Mouse (Mus musculus): ENCODE measurements around the gene Ganc. TPM values are rescaled to one million over a fixed set of nuclear protein-coding genes. Genes with fewer than 3 reads are reported as not detected.

Ganc gene
- total RNA-seq, 4 experiments from 2014 or later = 12.1 to 19.1 (median 15.2) TPM

DNA sequence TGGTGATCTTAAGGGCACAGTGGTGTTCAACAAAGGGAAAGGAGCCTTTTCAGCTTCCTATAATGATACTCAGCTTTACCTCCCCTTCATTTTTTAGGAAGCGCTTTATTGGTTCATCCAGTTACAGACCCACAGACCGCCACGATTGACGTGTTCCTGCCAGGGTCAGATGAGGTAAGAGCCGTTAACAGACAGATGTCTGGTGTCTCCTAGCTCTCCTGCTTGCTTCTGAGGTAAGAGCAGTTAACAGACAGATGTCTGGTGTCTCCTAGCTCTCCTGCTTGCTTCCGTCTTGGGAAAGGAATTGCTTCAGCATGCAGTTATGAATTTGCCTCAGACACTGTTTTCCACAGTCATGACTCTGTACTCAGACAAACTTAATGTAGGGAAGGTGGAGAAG, 47.0 kb downstream of the Ganc start:
- no peak for DNase-seq (ENCODE audit: low spot score in 2 of 2)

- DNase-seq (ENCODE audit: low spot score in 2 of 2) = no peak
Observed at GRCm38 (mm10) chr2:120452600-120452999, 48.9 kb downstream of the Ganc start.

- DNase-seq (ENCODE audit: low spot score in 2 of 2) = no peak
Observed at GRCm38 (mm10) chr2:120454987-120455386, 51.3 kb downstream of the Ganc start.

DNA sequence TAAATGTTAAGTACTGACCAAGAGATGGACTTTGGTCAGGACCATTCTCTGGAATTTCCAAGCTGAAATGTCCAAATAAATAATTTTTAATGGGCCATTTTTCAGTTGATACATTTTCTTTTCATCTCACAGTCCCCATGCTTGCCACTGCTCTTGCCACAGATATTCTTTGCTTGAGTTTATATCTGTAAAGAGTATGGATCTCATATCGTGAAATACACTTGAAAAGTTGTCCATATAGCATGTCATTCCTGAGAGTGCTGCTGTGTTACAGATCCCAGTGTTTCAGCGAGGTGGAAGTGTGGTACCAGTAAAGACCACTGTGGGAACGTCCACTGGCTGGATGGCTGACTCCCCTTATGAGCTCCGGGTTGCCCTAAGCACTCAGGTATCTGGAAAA, 52.0 kb downstream of the Ganc start, which contains the start of gene Capn3:
TSS of gene Capn3 (plus strand) at position 301 of the 400 bp plus-strand sequence.
- DNase-seq (ENCODE audit: low spot score in 2 of 2) = no peak

DNA sequence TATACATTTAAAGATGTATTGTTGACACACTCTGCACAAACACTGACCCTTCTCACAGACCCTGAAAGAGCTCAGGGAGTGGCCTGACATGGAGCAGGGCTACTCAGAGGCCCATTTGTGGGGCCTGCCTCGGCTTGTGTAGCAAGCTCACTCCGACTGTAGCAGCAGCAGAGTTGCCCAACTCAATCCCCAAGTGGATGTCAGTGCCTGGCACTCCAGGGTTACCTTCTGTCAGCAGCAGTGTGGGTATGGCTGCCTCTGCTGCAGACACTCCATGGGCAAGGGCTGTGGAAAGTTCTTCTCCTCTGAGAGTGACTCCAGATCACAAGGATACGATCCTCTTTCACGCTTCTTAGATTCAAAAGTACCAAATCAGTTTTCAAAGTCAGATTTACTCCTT, 56.5 kb downstream of the Ganc start:
- no peak for DNase-seq (ENCODE audit: low spot score in 2 of 2)

- no peak for DNase-seq (ENCODE audit: low spot score in 2 of 2)
Observed at GRCm38 (mm10) chr2:120463328-120463727, 59.6 kb downstream of the Ganc start.

DNA sequence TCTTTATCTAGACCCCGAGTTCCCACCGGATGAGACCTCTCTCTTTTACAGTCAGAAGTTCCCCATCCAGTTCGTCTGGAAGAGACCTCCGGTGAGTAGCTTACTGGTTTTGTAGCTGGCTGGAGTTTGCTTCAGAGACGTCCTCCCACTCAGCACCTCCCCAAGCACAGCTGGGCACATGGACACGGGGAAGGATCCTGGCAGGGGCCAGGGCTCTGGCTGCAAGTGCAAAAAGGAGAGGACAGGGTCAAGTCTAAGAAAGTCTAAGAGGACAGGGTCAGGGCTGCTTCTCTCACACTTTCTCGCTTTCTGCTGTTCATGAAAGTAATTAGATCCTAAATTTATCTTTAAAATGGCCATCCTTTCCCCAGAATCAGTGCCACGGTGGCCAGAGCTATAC, 60.4 kb downstream of the Ganc start:
- no peak for DNase-seq (ENCODE audit: low spot score in 2 of 2)

GRCm38 (mm10) chr2:120464732-120465396, 61.2 kb downstream of the Ganc start:
- DNase-seq (ENCODE audit: low spot score in 2 of 2) = no peak

GRCm38 (mm10) chr2:120465397-120465785, 61.7 kb downstream of the Ganc start:
- DNase-seq (ENCODE audit: low spot score in 2 of 2) = no peak

DNA sequence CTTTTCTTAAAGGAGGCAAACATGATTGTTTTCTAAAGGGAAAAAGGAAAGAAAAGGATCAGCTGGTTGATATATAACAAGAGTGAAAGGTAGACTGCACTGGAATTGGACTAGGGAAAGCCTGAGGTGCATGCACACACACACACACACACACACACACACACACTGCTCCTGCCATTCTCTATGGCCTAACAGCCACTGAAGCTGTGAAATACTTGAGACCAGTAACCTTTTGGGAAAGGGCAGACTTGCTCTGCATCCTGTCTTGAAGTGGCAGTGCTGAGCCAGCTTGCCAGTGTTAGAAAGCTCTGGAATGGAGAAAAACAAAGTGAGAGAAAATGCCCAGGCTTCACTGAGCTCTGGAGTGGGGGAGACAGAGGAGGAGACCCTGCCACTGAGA, 64.3 kb downstream of the Ganc start:
- DNase-seq (ENCODE audit: low spot score in 2 of 2) = no peak

DNA sequence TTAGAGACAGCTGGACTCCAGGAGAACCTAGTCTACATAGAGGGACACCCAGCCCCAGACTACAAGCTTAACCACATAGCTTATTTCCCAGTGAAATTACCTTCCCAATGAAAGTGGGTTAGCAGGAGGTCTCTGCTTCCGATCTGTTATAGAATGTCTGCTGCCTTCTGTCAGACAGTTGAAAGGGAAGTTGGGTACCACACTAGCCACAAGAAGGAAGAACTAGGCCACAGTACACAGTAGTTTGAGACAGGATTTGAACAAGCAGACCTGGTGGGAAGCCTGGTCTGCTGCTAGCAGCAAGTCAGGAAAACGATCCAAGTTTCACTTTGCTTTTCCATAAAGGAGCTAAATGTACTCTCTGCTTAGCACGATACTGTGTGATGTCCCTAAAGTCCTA, 65.5 kb downstream of the Ganc start:
- no peak for DNase-seq (ENCODE audit: low spot score in 2 of 2)

- no peak for DNase-seq (ENCODE audit: low spot score in 2 of 2)
Observed at GRCm38 (mm10) chr2:120469715-120470114, 66.0 kb downstream of the Ganc start.

DNA sequence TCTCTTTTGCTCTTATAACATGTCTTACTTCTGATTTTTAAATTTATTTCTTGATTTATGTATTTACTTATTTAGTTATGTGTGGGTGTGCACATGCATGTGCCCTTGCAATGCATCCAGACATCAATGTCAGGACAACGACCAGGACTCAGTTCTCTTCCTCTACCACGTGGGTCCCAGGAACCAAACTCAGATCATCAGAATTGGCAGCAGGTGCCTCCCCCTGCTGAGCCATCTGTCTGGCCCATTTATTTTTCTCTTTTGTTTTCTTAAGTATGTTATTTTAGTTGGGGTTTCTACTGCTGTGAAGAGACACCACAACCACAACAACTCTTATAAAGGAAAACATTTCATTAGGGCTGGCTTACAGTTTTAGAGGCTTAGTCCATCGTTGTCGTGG, 67.2 kb downstream of the Ganc start:
- no peak for DNase-seq (ENCODE audit: low spot score in 2 of 2)

DNA sequence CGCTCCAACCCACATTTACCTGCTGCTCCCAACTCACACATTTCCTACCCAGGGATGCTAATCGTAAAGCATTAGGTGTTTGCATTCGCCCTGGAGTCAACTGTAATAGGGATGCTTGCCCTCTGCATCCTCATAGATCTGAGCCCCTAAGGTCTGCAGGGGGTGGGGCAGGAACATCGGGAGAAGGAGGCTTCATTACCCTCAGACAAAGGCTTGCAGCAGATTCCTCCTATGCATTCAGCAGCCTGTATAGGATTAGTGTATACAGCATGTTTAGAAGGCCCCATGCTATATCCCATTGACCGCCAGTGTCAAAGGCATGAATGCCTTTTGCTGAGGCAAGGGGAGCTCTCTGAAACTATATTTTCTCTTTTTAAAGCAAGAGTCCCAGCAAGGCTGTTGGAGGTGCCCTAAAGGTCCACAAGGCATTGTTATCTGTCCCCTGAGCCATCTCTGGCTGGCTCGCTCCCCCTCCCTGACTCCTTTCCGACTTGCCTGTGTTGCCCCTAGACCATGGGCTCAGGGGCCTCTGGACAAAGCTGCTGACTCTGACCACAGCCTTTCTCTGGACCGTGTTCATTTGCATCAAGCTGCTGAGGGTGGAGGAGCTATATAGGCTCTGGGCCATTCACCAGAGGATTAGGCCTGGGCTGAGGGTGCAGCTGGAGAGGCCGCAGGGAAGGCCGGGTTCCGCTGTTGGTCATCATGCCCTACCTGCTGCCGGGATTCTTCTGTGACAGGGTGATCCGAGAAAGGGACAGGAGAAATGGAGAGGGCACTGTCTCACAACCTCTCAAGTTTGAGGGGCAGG, 72.8 kb downstream of the Ganc start:
- DNase-seq (ENCODE audit: low spot score in 2 of 2) = no peak

DNA sequence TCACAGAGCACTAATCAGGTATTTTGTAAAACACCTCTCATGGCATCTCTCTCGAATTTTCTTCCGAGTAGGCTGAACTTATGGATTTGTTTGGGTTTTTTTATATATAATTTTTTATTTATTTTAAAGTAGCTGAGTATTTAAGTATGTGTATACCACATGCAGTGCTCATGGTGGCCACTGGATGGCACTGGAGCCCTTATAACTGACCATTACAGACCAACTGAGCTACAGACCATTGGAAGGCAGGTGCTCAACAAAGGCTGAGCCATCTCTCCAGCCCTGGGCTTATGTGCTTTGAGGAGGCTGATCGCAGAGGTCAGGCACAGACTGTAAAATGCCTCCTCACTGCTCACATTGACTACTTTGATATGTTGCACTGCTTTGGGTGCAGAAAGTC, 74.9 kb downstream of the Ganc start:
- peak in 1 of 2 experiments; percentile 77 for DNase-seq (ENCODE audit: low spot score in 2 of 2)

DNA sequence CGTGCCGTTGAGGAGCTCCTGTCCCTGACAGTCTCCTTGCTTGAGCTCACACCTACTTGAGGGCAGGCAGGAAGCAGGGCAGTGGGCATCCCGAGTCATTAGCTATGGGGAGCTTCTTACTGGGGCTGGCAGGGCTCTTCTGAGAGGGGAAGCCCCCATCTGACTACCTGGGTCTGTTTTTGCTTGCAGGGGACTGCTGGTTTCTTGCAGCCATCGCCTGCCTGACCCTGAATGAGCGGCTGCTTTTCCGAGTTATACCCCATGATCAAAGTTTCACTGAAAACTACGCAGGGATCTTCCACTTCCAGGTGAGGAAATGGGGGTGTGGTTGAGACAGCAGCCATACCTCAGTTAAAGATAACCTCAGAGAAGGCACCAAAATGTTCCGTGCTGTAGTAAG, 78.2 kb downstream of the Ganc start:
- no peak for DNase-seq (ENCODE audit: low spot score in 2 of 2)

DNA sequence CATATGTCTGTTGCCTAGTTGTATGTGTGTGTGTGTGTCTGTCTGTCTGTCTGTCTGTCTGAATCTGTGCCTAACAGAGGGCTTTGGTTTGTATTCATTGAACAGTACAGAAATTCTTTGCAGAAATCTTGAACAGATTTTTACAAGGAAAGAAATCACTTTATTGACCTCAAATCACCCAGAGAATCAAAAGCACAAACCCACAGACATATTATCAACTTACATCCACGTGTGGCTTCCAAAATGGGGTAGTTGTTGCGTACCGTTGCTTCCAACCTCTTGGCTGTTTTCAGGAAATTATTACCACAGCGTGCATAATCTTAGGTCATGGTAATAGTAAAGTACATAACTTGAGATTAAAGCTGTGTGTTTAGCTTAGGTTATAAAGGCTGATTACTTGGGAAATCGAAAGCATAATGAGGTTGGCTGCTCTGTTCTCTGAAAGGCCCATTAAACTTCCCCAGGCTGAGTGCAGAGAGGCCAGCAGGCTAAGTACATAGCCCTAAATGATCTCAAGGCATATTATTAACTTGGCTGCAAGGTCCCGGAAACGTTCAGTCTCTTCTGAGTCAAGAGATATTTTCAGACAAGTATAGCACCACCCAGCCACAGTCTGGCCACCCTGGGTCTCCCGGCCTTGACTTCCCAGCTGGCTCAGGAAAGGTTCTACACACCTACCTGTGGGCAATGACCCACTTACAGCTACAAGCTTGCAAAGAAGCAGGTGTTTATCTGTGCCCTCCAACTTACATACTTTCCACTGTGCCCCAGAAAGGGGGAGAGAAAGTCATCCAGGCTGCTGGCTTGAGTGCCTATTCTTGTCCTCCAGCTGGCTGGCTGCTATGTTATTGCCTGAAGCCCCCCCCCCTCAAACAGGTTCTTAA, 79.1 kb downstream of the Ganc start:
- DNase-seq (ENCODE audit: low spot score in 2 of 2) = no peak

GRCm38 (mm10) chr2:120484241-120484640, 80.5 kb downstream of the Ganc start:
- no peak for DNase-seq (ENCODE audit: low spot score in 2 of 2)

GRCm38 (mm10) chr2:120493254-120493653, 89.6 kb downstream of the Ganc start:
- no peak for DNase-seq (ENCODE audit: low spot score in 2 of 2)

DNA sequence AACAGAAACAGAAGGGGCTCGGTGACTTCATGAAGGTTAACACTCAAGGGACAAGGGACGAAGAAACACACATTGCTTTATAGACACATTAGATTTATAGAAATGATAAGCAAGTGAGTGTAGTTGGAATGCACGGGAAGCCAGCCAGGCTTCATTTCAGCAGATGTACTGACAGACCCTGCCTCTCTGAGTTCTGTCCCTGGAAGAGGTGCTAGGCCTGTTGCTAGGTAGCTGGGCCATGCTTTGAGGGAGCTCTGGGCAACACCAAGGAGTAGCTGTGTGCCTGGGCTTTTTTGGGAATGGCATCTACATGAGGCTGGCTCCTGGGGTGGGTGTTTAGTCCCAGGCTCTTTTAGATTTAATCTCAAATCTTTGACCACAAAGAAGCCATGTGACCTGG, 92.8 kb downstream of the Ganc start:
- peak; percentile 45 to 53 for DNase-seq (ENCODE audit: low spot score in 2 of 2)

DNA sequence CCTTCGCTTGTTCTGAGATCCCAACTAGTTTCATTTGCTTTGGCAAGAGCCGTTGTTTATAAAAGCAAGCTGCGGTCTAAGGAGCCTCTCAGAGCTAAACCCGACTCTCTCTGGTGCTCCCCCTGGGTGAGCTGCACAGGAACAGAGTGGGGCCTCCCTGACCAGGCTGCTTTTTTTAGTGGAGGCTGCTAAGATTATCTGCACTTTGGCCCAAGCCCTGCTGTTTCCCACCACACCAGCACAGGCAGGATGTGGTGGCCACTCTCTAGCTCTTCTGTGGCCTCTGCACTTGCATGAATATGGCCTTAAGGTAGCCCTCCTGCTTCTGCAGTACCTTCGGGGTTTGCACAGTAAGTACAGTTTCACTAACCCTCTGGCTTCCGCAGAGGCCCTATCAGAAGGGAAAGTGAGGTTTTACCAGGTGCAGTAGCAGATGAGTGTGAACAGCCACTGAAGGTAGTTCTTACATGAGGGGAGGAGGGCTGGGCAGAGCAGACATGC, 96.3 kb downstream of the Ganc start:
- no peak for DNase-seq (ENCODE audit: low spot score in 2 of 2)

Data from layer of hippocampus, adult 8-10 months (tissue).